Mouse (Mus musculus) hindbrain, embryonic 14.5 days (tissue): ENCODE measurements around the gene Anks3. TPM values are rescaled to one million over a fixed set of nuclear protein-coding genes. Genes with fewer than 3 reads are reported as not detected.

Experiments used
- ATAC-seq: fragments of 200-750 bp; cut with Nextera tagmentation; 2 replicates; pipeline ENCODE4 v1.8.0; 2017; ENCODE audit warnings: moderate number of reproducible peaks, mild to moderate bottlenecking, moderate TSS enrichment, moderate library complexity; ENCODE audit not compliant: low FRiP score
- DNase-seq: peaks from one replicate; pipeline ENCODE4 v3.0.0-alpha.2; 2015; ENCODE audit warnings: low spot score
- H3K27ac ChIP-seq: fragments of 300-500 bp; sonication (generic); 2 replicates; pipeline ENCODE4 v1.5.1; 2014; ENCODE audit warnings: mild to moderate bottlenecking, moderate library complexity
- H3K27me3 ChIP-seq: fragments of 300-500 bp; sonication (generic); 2 replicates; pipeline ENCODE4 v1.6.1; 2014; ENCODE audit warnings: mild to moderate bottlenecking, low read length, mixed read lengths; ENCODE audit not compliant: control insufficient read depth, insufficient read depth
- H3K36me3 ChIP-seq: fragments of 300-500 bp; sonication (generic); replicated peaks from 2 replicates; pipeline ENCODE4 v1.6.1; 2014; ENCODE audit not compliant: control insufficient read depth, insufficient read depth
- H3K4me1 ChIP-seq: fragments of 300-500 bp; sonication (generic); replicated peaks from 2 replicates; pipeline ENCODE4 v1.6.1; 2014; ENCODE audit warnings: antibody characterized with exemption, low read length, mixed read lengths; ENCODE audit not compliant: control insufficient read depth, insufficient read depth
- H3K4me2 ChIP-seq: fragments of 300-500 bp; sonication (generic); replicated peaks from 2 replicates; pipeline ENCODE4 v1.6.1; 2014; ENCODE audit warnings: mild to moderate bottlenecking, moderate library complexity
- H3K4me3 ChIP-seq: fragments of 300-500 bp; sonication (generic); replicated peaks from 2 replicates; pipeline ENCODE4 v1.5.1; 2014; ENCODE audit warnings: mild to moderate bottlenecking, low read length
- H3K9ac ChIP-seq: fragments of 300-500 bp; sonication (generic); 2 replicates; pipeline ENCODE4 v1.6.1; 2014
- H3K9me3 ChIP-seq: fragments of 300-500 bp; sonication (generic); 2 replicates; pipeline ENCODE4 v1.6.1; 2016; ENCODE audit warnings: low read length; ENCODE audit not compliant: control insufficient read depth
- WGBS: fragments of 180-500 bp; shearing (Covaris S2); extraction: QIAGEN DNeasy Blood & Tissue Kit; methylation state at CpG from one replicate; pipeline ENCODE4 v1.1.7; 2014; 5-methylcytosine and 5-hydroxymethylcytosine counted together
- polyA plus RNA-seq: library from polyadenylated mRNA; unstranded; fragments of >200 nt; fragmentation: Nextera tagmentation; extraction: Ambion mirVana; gene quantifications from 2 replicates; pipeline ENCODE4 v1.2.1, GENCODE M21; 2014

The Anks3 gene
- 55.9 and 58.5 TPM in 2 replicates for polyA plus RNA-seq

GRCm38 (mm10) chr16:4963797-4964709 lies at the start of gene Anks3:
Anks3 (minus strand) TSS chr16:4964205.
- Histone ChIP-seq H3K27me3 (no peaks in the 10 kb centered on the region), H3K9me3 (no peaks in the 10 kb centered on the region), H3K36me3 (peaks cover 15% of the 10 kb centered on the region; the same call in 1 of the 2 replicates), H3K4me3 (peak within 1 kb of the TSS; percentile 95), H3K27ac (peak within 1 kb of the TSS; percentile 78), H3K9ac (peak within 1 kb of the TSS; percentile 90), H3K4me2 (peak within 1 kb of the TSS; percentile 74), H3K4me1 (peaks cover 17% of the 10 kb centered on the region)
- ATAC-seq (peak; percentile 99), DNase-seq (peak; percentile 94)
- WGBS = under 1% methylated on average over 76 of the region's 76 CpGs

GRCm38 (mm10) chr16:5013054-5013838 lies 49.2 kb upstream of the Anks3 start, which contains the start of gene Rogdi:
Rogdi (minus strand) TSS chr16:5013553.
- Histone ChIP-seq H3K9ac (peak within 1 kb of the TSS; percentile 65), H3K4me1 (peaks cover 7% of the 10 kb centered on the region; the same call in 1 of the 2 replicates), H3K27me3 (no peaks in the 10 kb centered on the region), H3K27ac (peak within 1 kb of the TSS; percentile 79), H3K36me3 (peaks cover 47% of the 10 kb centered on the region), H3K4me3 (peak within 1 kb of the TSS; percentile 55), H3K4me2 (peak within 1 kb of the TSS; percentile 64), H3K9me3 (no peaks in the 10 kb centered on the region)
- peak; percentile 99 for ATAC-seq
- peak; percentile 99 for DNase-seq
- under 1% methylated on average over 62 of the region's 63 CpGs for WGBS

- Histone ChIP-seq H3K4me2 (peak overlapping the region; percentile 64), H3K9me3 (no peaks in the 10 kb centered on the region), H3K4me1 (peaks cover 7% of the 10 kb centered on the region; the same call in 1 of the 2 replicates), H3K9ac (peak overlapping the region; percentile 65), H3K4me3 (peak overlapping the region; percentile 55), H3K36me3 (peaks cover 38% of the 10 kb centered on the region), H3K27me3 (no peaks in the 10 kb centered on the region), H3K27ac (peak overlapping the region; percentile 79; the same call in 1 of the 2 replicates)
- no peak for ATAC-seq
- no peak for DNase-seq
- 56% methylated on average over 13 of the region's 13 CpGs for WGBS
Measured at GRCm38 (mm10) chr16:5012036-5013005, 48.3 kb upstream of the Anks3 start.

- Histone ChIP-seq H3K4me2 (no peak overlapping the region), H3K9me3 (no peaks in the 10 kb centered on the region), H3K27me3 (no peaks in the 10 kb centered on the region), H3K27ac (no peak overlapping the region), H3K4me1 (peaks cover 7% of the 10 kb centered on the region; the same call in 1 of the 2 replicates), H3K4me3 (no peak overlapping the region), H3K9ac (no peak overlapping the region), H3K36me3 (peaks cover 28% of the 10 kb centered on the region)
- ATAC-seq (no peak), DNase-seq (no peak)
- 91% methylated on average over 7 of the region's 7 CpGs for WGBS
Measured at GRCm38 (mm10) chr16:5011285-5011684, 47.3 kb upstream of the Anks3 start.

GRCm38 (mm10) chr16:5010371-5010935 lies 46.4 kb upstream of the Anks3 start:
- Histone ChIP-seq H3K4me2 (no peak overlapping the region), H3K4me1 (peaks cover 7% of the 10 kb centered on the region; the same call in 1 of the 2 replicates), H3K4me3 (no peak overlapping the region), H3K36me3 (peaks cover 19% of the 10 kb centered on the region), H3K27ac (no peak overlapping the region), H3K9me3 (no peaks in the 10 kb centered on the region), H3K27me3 (no peaks in the 10 kb centered on the region), H3K9ac (no peak overlapping the region)
- WGBS = 82% methylated on average over 10 of the region's 10 CpGs
- DNase-seq (no peak), ATAC-seq (no peak)

- peaks cover 8% of the 10 kb centered on the region; the same call in 1 of the 2 replicates for H3K36me3 ChIP-seq
- WGBS = 85% methylated on average over 12 of the region's 12 CpGs
- no peaks in the 10 kb centered on the region for H3K9me3 ChIP-seq
- no peaks in the 10 kb centered on the region for H3K27me3 ChIP-seq
- DNase-seq = no peak
- H3K4me1 ChIP-seq = peaks cover 7% of the 10 kb centered on the region; the same call in 1 of the 2 replicates
- no peak for ATAC-seq
- no peak overlapping the region for H3K4me3 ChIP-seq
- no peak overlapping the region for H3K4me2 ChIP-seq
- no peak overlapping the region for H3K27ac ChIP-seq
- no peak overlapping the region for H3K9ac ChIP-seq
Measured at GRCm38 (mm10) chr16:5008076-5008475, 44.1 kb upstream of the Anks3 start.

- 62% methylated on average over 6 of the region's 6 CpGs for WGBS
- no peak overlapping the region for H3K4me2 ChIP-seq
- DNase-seq (no peak), ATAC-seq (no peak)
- H3K27me3 ChIP-seq = no peaks in the 10 kb centered on the region
- H3K36me3 ChIP-seq = peaks cover 8% of the 10 kb centered on the region; the same call in 1 of the 2 replicates
- no peak overlapping the region for H3K4me3 ChIP-seq
- H3K9me3 ChIP-seq = no peaks in the 10 kb centered on the region
- peaks cover 6% of the 10 kb centered on the region; the same call in 1 of the 2 replicates for H3K4me1 ChIP-seq
- no peak overlapping the region for H3K27ac ChIP-seq
- no peak overlapping the region for H3K9ac ChIP-seq
Measured at GRCm38 (mm10) chr16:5007492-5007891, 43.5 kb upstream of the Anks3 start.

GRCm38 (mm10) chr16:5007067-5007466 lies 43.1 kb upstream of the Anks3 start, which contains the start of gene Smim22:
Smim22 (plus strand) TSS chr16:5007288.
- DNase-seq = no peak
- H3K4me2 ChIP-seq = no peak within 1 kb of the TSS
- no peak within 1 kb of the TSS for H3K27ac ChIP-seq
- peaks cover 8% of the 10 kb centered on the region; the same call in 1 of the 2 replicates for H3K36me3 ChIP-seq
- ATAC-seq = no peak
- H3K4me3 ChIP-seq = no peak within 1 kb of the TSS
- peaks cover 1% of the 10 kb centered on the region; the same call in 1 of the 2 replicates for H3K4me1 ChIP-seq
- H3K9me3 ChIP-seq = no peaks in the 10 kb centered on the region
- H3K27me3 ChIP-seq = no peaks in the 10 kb centered on the region
- 50% methylated on average over 5 of the region's 5 CpGs for WGBS
- no peak within 1 kb of the TSS for H3K9ac ChIP-seq
